Mouse (Mus musculus): Measurements from ENCODE around the gene Pi4ka. TPM values are rescaled to one million over a fixed set of nuclear protein-coding genes. Genes with fewer than 3 reads are reported as not detected.

The Pi4ka gene
- total RNA-seq, 1 experiment from 2014 or later = 42.2 TPM

- peak; percentile 71 to 84 for ATAC-seq (replicated peaks in 1 of 2; ENCODE audit: insufficient read depth in 1 of 2, low FRiP score in 2 of 2, low TSS enrichment in 1 of 2, low read depth in 1 of 2, poor library complexity in 2 of 2, severe bottlenecking in 2 of 2)
Observed at GRCm38 (mm10) chr16:17292751-17293150, 113.4 kb downstream of the Pi4ka start.

GRCm38 (mm10) chr16:17291016-17291415, 115.1 kb downstream of the Pi4ka start:
- no peak for ATAC-seq (replicated peaks in 1 of 2; ENCODE audit: insufficient read depth in 1 of 2, low FRiP score in 2 of 2, low TSS enrichment in 1 of 2, low read depth in 1 of 2, poor library complexity in 2 of 2, severe bottlenecking in 2 of 2)

GRCm38 (mm10) chr16:17287103-17287502, 119.0 kb downstream of the Pi4ka start:
- ATAC-seq (replicated peaks in 1 of 2; ENCODE audit: insufficient read depth in 1 of 2, low FRiP score in 2 of 2, low TSS enrichment in 1 of 2, low read depth in 1 of 2, poor library complexity in 2 of 2, severe bottlenecking in 2 of 2) = no peak

GRCm38 (mm10) chr16:17283151-17283550, 123.0 kb downstream of the Pi4ka start:
- no peak for ATAC-seq (replicated peaks in 1 of 2; ENCODE audit: insufficient read depth in 1 of 2, low FRiP score in 2 of 2, low TSS enrichment in 1 of 2, low read depth in 1 of 2, poor library complexity in 2 of 2, severe bottlenecking in 2 of 2)

GRCm38 (mm10) chr16:17280471-17280870, 125.6 kb downstream of the Pi4ka start:
- no peak for ATAC-seq (replicated peaks in 1 of 2; ENCODE audit: insufficient read depth in 1 of 2, low FRiP score in 2 of 2, low TSS enrichment in 1 of 2, low read depth in 1 of 2, poor library complexity in 2 of 2, severe bottlenecking in 2 of 2)

GRCm38 (mm10) chr16:17277342-17278211, 128.5 kb downstream of the Pi4ka start:
- ATAC-seq (replicated peaks in 1 of 2; ENCODE audit: insufficient read depth in 1 of 2, low FRiP score in 2 of 2, low TSS enrichment in 1 of 2, low read depth in 1 of 2, poor library complexity in 2 of 2, severe bottlenecking in 2 of 2) = peak; percentile 63 to 74

GRCm38 (mm10) chr16:17276164-17277151, 129.7 kb downstream of the Pi4ka start:
- ATAC-seq (replicated peaks in 1 of 2; ENCODE audit: insufficient read depth in 1 of 2, low FRiP score in 2 of 2, low TSS enrichment in 1 of 2, low read depth in 1 of 2, poor library complexity in 2 of 2, severe bottlenecking in 2 of 2) = peak; percentile 79 to 90

GRCm38 (mm10) chr16:17275721-17276120, 130.4 kb downstream of the Pi4ka start, which contains the start of gene Tmem191c:
Gene Tmem191c (plus strand): TSS chr16:17276077.
- no peak for ATAC-seq (replicated peaks in 1 of 2; ENCODE audit: insufficient read depth in 1 of 2, low FRiP score in 2 of 2, low TSS enrichment in 1 of 2, low read depth in 1 of 2, poor library complexity in 2 of 2, severe bottlenecking in 2 of 2)

GRCm38 (mm10) chr16:17271856-17272255, 134.3 kb downstream of the Pi4ka start:
- ATAC-seq (replicated peaks in 1 of 2; ENCODE audit: insufficient read depth in 1 of 2, low FRiP score in 2 of 2, low TSS enrichment in 1 of 2, low read depth in 1 of 2, poor library complexity in 2 of 2, severe bottlenecking in 2 of 2) = no peak

- ATAC-seq (replicated peaks in 1 of 2; ENCODE audit: insufficient read depth in 1 of 2, low FRiP score in 2 of 2, low TSS enrichment in 1 of 2, low read depth in 1 of 2, poor library complexity in 2 of 2, severe bottlenecking in 2 of 2) = no peak
Observed at GRCm38 (mm10) chr16:17271124-17271523, 135.0 kb downstream of the Pi4ka start.

- no peak for ATAC-seq (replicated peaks in 1 of 2; ENCODE audit: insufficient read depth in 1 of 2, low FRiP score in 2 of 2, low TSS enrichment in 1 of 2, low read depth in 1 of 2, poor library complexity in 2 of 2, severe bottlenecking in 2 of 2)
Observed at GRCm38 (mm10) chr16:17269872-17270271, 136.2 kb downstream of the Pi4ka start.

GRCm38 (mm10) chr16:17267937-17268336, 138.2 kb downstream of the Pi4ka start:
- no peak for ATAC-seq (replicated peaks in 1 of 2; ENCODE audit: insufficient read depth in 1 of 2, low FRiP score in 2 of 2, low TSS enrichment in 1 of 2, low read depth in 1 of 2, poor library complexity in 2 of 2, severe bottlenecking in 2 of 2)

GRCm38 (mm10) chr16:17266113-17266512, 140.0 kb downstream of the Pi4ka start:
- no peak for ATAC-seq (replicated peaks in 1 of 2; ENCODE audit: insufficient read depth in 1 of 2, low FRiP score in 2 of 2, low TSS enrichment in 1 of 2, low read depth in 1 of 2, poor library complexity in 2 of 2, severe bottlenecking in 2 of 2)

GRCm38 (mm10) chr16:17261341-17261740, 144.8 kb downstream of the Pi4ka start:
- ATAC-seq (replicated peaks in 1 of 2; ENCODE audit: insufficient read depth in 1 of 2, low FRiP score in 2 of 2, low TSS enrichment in 1 of 2, low read depth in 1 of 2, poor library complexity in 2 of 2, severe bottlenecking in 2 of 2) = no peak

GRCm38 (mm10) chr16:17258917-17259316, 147.2 kb downstream of the Pi4ka start:
- no peak for ATAC-seq (replicated peaks in 1 of 2; ENCODE audit: insufficient read depth in 1 of 2, low FRiP score in 2 of 2, low TSS enrichment in 1 of 2, low read depth in 1 of 2, poor library complexity in 2 of 2, severe bottlenecking in 2 of 2)

- ATAC-seq (replicated peaks in 1 of 2; ENCODE audit: insufficient read depth in 1 of 2, low FRiP score in 2 of 2, low TSS enrichment in 1 of 2, low read depth in 1 of 2, poor library complexity in 2 of 2, severe bottlenecking in 2 of 2) = no peak
Observed at GRCm38 (mm10) chr16:17257359-17257821, 148.7 kb downstream of the Pi4ka start.

GRCm38 (mm10) chr16:17255270-17255669, 150.8 kb downstream of the Pi4ka start:
- ATAC-seq (replicated peaks in 1 of 2; ENCODE audit: insufficient read depth in 1 of 2, low FRiP score in 2 of 2, low TSS enrichment in 1 of 2, low read depth in 1 of 2, poor library complexity in 2 of 2, severe bottlenecking in 2 of 2) = no peak

Measured in hematopoietic stem cell, adult 5-6 weeks (primary cell).